Mouse (Mus musculus): ENCODE measurements at regions not wholly inside any gene's neighbourhood (a gene's known extent, or its start where the extent isn't known, plus 50 kb on each side); places are given as distances from the start of the nearest gene placed in this dataset.

GRCm38 (mm10) chr11:63402741-63403140, 274.0 kb downstream of the Pmp22 start:
- no peak for TF ChIP-seq POLR2A (IDR thresholded peaks at IDR 0.05; ENCODE audit: low read depth, low read length)
- TF ChIP-seq CTCF (IDR thresholded peaks at IDR 0.05; ENCODE audit: extremely low read depth, insufficient read length, insufficient replicate concordance, low read depth, low read length): no peak

All from small intestine, adult 2 months (tissue).